Mouse (Mus musculus): ENCODE results near the gene Sstr3.

DNA sequence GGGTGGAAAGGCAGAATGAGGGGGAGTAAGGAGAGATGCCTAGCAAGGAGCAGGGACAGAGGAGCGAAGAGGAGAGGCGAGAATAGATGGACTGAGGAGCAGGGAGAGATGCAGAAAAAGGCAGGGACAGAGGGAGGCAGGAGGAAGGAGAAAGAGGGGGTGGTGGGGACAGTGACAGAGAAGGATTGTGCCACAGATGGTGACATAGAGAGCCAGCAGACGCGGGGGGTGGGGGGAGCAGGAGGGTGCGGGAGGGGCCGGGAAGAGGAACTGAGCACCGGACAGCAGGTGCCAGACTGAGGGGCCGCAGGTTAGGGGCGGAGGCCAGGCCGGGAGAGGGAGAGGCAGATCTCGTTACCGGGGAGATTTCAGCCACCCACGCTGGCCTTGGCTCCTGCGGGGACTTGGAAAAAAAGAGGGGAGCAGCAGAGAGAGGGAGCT, at the start of gene Sstr3:
- TF ChIP-seq CTCF (IDR thresholded peaks at IDR 0.05; ENCODE audit: low read depth) (no peak), EP300 (IDR thresholded peaks at IDR 0.05; ENCODE audit: low read depth) (no peak)
